Mouse (Mus musculus): ENCODE data around the gene Krba1.

DNA sequence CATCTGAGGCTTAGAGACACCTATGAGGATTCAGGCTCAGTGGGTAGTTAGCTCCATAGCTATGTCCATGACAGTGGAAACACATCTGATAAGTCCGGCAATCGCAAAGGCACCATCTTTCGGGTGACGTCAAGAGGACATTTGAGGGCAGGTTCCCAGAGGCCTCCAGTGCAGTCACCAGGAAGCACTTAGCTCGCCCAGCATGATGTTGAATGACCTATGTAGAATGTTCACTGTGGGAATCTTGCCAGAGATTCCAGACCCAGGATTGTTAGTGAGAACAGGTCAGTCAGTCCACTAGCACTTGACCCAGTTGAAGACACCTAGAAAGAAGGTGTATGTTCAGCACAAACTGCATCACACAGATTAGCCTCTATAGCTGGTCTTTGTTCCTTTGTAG is 4.5 kb downstream of the Krba1 start:
- no peak for TF ChIP-seq CTCF (IDR thresholded peaks at IDR 0.05; ENCODE audit: borderline replicate concordance, extremely low read depth, insufficient read depth, insufficient read length)
- no peak for TF ChIP-seq POLR2A (IDR thresholded peaks at IDR 0.05; ENCODE audit: borderline replicate concordance, extremely low read depth, insufficient read depth, insufficient read length, poor library complexity, severe bottlenecking)
